In genomic region chr19:21510116-21510515, GRCm38 (mm10) we compare ENCODE assay signal across 8 mouse cellular contexts. TPM values are rescaled to one million over a fixed set of nuclear protein-coding genes. Genes with fewer than 3 reads are reported as not detected.
DNase-seq lines count a peak whose midpoint lies in the region; ATAC-seq and TF ChIP-seq lines count a peak whose summit lies in the region.

No protein-coding gene starts in this region.

- no peaks in the 10 kb centered on the region for H3K9me3 ChIP-seq in midbrain, postnatal 0 days (ENCODE audit: low read length)
- H3K9me3 ChIP-seq in midbrain, embryonic 13.5 days, result no peaks in the 10 kb centered on the region

- H3K27ac ChIP-seq in midbrain, postnatal 0 days (ENCODE audit: low read depth, low read length), result no peak overlapping the region
- H3K27ac ChIP-seq in midbrain, embryonic 13.5 days, result no peak overlapping the region
- H3K27ac ChIP-seq in small intestine, adult 2 months (ENCODE audit: insufficient read depth, low read depth, low read length), result no peak overlapping the region

- H3K36me3 ChIP-seq in midbrain, postnatal 0 days (ENCODE audit: insufficient read depth, low read length), result no peaks in the 10 kb centered on the region
- H3K36me3 ChIP-seq in midbrain, embryonic 13.5 days, result no peaks in the 10 kb centered on the region
- H3K36me3 ChIP-seq in small intestine, adult 2 months (ENCODE audit: control insufficient read depth, insufficient read depth, low read length), result no peaks in the 10 kb centered on the region

- no peak for TF ChIP-seq POLR2A in small intestine, adult 2 months (IDR thresholded peaks at IDR 0.05; ENCODE audit: low read depth, low read length)

- ATAC-seq in cerebellum, adult (ENCODE audit: insufficient number of reproducible peaks, low FRiP score, low TSS enrichment), result no peak
- ATAC-seq in midbrain, postnatal 0 days (ENCODE audit: low FRiP score), result no peak
- ATAC-seq in midbrain, embryonic 13.5 days, result no peak

- no peak overlapping the region for H3K9ac ChIP-seq in midbrain, postnatal 0 days (replicated peaks; ENCODE audit: low read length, poor library complexity, severe bottlenecking)
- no peak overlapping the region for H3K9ac ChIP-seq in midbrain, embryonic 13.5 days (replicated peaks)

- peak; percentile 3 for DNase-seq in cerebellum, adult 11 months
- peak; percentile 40 for DNase-seq in midbrain, postnatal 0 days (ENCODE audit: low spot score)
- DNase-seq in brain, adult 2 months (ENCODE audit: low read depth, low spot score), result peak; percentile 78
- DNase-seq in fibroblast of lung, adult 2 months (ENCODE audit: low read depth), result peak; percentile 53
- DNase-seq in kidney, postnatal 36 days, result peak; percentile 62 to 83

- no peak overlapping the region for H3K4me2 ChIP-seq in midbrain, postnatal 0 days (ENCODE audit: low read depth, low read length, poor library complexity, severe bottlenecking)
- no peak overlapping the region for H3K4me2 ChIP-seq in midbrain, embryonic 13.5 days (replicated peaks)

- TF ChIP-seq CTCF in midbrain, postnatal 0 days (IDR thresholded peaks at IDR 0.05), result peak; percentile 65
- peak; percentile 57; the same call in 1 of the 2 replicates for TF ChIP-seq CTCF in small intestine, adult 2 months (IDR thresholded peaks at IDR 0.05; ENCODE audit: extremely low read depth, insufficient read length, insufficient replicate concordance, low read depth, low read length)

- no peak overlapping the region for H3K4me3 ChIP-seq in midbrain, postnatal 0 days (ENCODE audit: low read depth, low read length)
- H3K4me3 ChIP-seq in midbrain, embryonic 13.5 days (replicated peaks), result no peak overlapping the region
- H3K4me3 ChIP-seq in small intestine, adult 2 months (ENCODE audit: low read depth, low read length), result no peak overlapping the region

- 66% methylated on average over 3 of the region's 3 CpGs for WGBS in midbrain, postnatal 0 days
- WGBS in midbrain, embryonic 13.5 days, result 67% methylated on average over 3 of the region's 3 CpGs
- 34% methylated on average over 3 of the region's 3 CpGs for WGBS in small intestine, adult 2 months

- H3K27me3 ChIP-seq in midbrain, postnatal 0 days (ENCODE audit: insufficient read depth, low read length), result no peaks in the 10 kb centered on the region
- no peaks in the 10 kb centered on the region for H3K27me3 ChIP-seq in midbrain, embryonic 13.5 days
- no peaks in the 10 kb centered on the region for H3K27me3 ChIP-seq in small intestine, adult 2 months (ENCODE audit: control insufficient read depth, insufficient read depth, low read length)

- no peaks in the 10 kb centered on the region for H3K4me1 ChIP-seq in midbrain, postnatal 0 days (ENCODE audit: insufficient read depth, low read length)
- H3K4me1 ChIP-seq in midbrain, embryonic 13.5 days (replicated peaks), result no peaks in the 10 kb centered on the region
- H3K4me1 ChIP-seq in small intestine, adult 2 months (ENCODE audit: control insufficient read depth, insufficient read depth, insufficient read length, low read length), result peaks cover 12% of the 10 kb centered on the region; the same call in 1 of the 2 replicates

RNA-seq across cellular contexts. Expression of gene Gda, which starts 36.9 kb away (rescaled TPM):
- 5.8 and 6.9 TPM in 2 replicates for total RNA-seq in midbrain, postnatal 0 days (2014; rRNA removed)
- polyA plus RNA-seq in midbrain, postnatal 0 days (2015; fragmentation: Nextera tagmentation; extraction: Ambion mirVana), result 1.5 and 2.4 TPM in 2 replicates
- polyA plus RNA-seq in midbrain, embryonic 13.5 days (2015; fragmentation: Nextera tagmentation; extraction: Ambion mirVana), result 0.08 and 0.15 TPM in 2 replicates
- polyA plus RNA-seq in small intestine, adult 2 months (2012; rRNA removed), result 57.5 and 122 TPM in 2 replicates

Comparison
In these comparisons a context has a peak if more than half of its experiments do, and no peak if none do; other contexts are left out.
1. DNase-seq: peak in every context shown above with its lines; median percentile 78 in brain, adult 2 months; 72 in kidney, postnatal 36 days; 53 in fibroblast of lung, adult 2 months; 40 in midbrain, postnatal 0 days; 3 in cerebellum, adult 11 months.
2. RNA of gene Gda, which starts 36.9 kb away (polyA plus RNA-seq): 57.5 to 122 TPM in small intestine, adult 2 months; 1.5 to 2.4 TPM in midbrain, postnatal 0 days and 0.08 to 0.15 TPM in midbrain, embryonic 13.5 days; every median in the first group is over 10 times any median in the second.